Mouse (Mus musculus) layer of hippocampus, adult 9-11 months (tissue): ENCODE measurements around the gene Setd2.
A peak's percentile ranks its signal among the peaks of the same experiment; 100 is the strongest.

ENCODE experiments used
- DNase-seq: peaks from one replicate; pipeline ENCODE4 v3.0.0; 2022

The Setd2 gene

DNA sequence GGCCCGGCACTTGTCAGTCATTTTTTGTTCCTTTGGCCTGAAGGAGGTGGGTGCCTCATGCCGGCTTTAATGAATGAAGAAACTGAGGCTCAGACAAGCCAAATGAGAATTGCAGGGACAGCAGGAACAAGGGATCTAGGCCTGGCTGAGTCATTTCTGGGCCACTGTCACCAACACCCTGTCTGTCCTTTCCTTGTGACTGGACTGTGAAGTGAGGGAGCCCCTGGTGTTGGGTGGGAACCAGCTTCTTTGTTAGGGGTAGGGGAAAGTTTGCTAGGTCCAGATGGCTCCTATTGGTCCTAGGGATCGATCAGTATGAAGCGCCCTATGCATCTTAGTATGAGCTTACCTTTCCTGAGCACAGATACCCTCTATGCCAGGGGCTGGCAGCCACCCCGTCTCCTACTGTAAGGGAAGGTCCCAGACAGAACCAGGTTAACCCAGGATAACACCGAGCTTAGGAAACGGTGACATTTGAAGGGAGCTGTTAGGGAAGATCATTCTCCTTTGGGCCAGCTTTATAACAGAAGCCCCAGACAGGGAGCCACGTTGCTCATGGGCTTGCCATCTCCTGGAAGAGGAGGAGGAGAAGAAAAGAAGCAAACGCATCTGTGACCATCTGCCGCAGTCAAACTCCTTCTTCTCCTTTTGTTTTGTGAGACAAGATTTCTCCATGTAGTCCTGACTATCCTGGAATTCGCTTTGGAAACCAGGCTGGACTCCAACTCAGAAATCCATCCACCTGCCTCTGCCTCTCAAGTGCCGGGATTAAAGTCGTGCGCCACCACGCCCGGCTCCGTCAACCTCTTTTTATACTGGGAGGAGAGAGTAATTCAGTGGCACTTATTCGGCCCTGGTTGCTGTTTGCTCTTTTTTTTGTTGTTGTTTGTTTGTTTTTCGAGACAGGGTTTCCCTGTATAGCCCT, 122.6 kb downstream of the Setd2 start:
- no peak for DNase-seq

GRCm38 (mm10) chr9:110655651-110656007, 123.2 kb downstream of the Setd2 start:
- no peak for DNase-seq

- peak; percentile 98 for DNase-seq
Observed at GRCm38 (mm10) chr9:110656249-110657221, 124.1 kb downstream of the Setd2 start, which contains the start of gene Ccdc12. Ccdc12 (plus strand) TSS chr9:110656503.

GRCm38 (mm10) chr9:110657474-110658078, 125.2 kb downstream of the Setd2 start:
- DNase-seq = peak; percentile 67

DNA sequence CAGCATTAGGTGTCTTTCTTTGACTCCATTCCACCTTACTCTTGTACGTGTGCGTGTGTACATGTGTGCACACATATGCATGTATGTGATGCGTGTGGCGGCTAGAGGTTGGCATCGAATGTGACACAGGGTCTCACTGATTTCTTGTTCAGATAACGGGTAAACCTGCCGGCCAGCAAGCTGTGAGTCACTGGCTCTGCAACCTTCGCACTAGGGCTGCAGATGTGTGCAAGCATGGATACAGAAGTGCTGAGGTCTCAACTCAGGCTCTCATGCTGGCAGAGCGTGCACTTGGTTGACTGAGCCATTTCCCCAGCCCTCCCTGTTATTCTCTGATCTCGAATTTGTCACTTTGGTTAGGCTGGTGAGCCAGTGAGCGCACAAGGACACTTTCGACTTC, 127.1 kb downstream of the Setd2 start:
- no peak for DNase-seq

DNA sequence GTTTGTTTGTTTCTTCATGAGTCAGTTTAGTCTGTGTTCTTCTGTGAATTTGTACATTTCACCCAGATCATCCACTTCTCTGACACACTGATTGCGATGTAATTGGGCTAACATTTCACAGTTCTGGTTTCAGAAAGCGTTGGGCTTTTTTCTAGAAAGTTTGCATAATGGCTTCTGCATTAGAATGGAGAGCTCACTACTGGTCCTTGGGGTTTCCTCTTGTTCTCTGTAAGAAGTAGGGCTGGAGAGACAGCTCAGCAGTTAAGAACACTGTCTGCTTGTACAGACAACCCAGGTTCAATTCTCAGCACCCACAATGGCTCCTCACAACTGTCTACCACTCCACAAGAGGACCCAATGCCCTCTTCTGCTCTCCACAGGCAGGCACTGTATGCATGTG, 127.8 kb downstream of the Setd2 start:
- DNase-seq = no peak

GRCm38 (mm10) chr9:110660856-110661612, 128.6 kb downstream of the Setd2 start:
- DNase-seq = no peak

- DNase-seq = no peak
Observed at GRCm38 (mm10) chr9:110662844-110663243, 130.4 kb downstream of the Setd2 start.

DNA sequence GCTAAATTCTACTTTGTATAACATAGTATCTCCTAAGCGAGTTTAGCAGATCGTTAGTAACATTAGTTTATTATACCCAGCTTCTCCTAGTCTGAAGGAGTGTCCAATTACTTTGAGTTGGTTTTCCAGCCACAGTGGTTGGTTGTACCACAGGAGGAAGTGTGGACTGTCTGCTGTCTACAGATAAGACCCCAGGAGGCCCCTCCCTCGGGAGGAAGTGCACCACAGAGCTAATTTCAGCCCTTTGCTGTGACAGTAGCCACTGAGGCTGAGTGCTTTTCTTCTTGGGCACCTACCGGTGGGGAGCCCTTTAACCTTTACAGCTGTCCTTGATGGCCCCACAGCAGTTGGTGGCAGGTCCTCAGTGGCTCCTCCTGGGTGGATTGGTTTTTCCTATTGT, 133.5 kb downstream of the Setd2 start:
- no peak for DNase-seq

DNA sequence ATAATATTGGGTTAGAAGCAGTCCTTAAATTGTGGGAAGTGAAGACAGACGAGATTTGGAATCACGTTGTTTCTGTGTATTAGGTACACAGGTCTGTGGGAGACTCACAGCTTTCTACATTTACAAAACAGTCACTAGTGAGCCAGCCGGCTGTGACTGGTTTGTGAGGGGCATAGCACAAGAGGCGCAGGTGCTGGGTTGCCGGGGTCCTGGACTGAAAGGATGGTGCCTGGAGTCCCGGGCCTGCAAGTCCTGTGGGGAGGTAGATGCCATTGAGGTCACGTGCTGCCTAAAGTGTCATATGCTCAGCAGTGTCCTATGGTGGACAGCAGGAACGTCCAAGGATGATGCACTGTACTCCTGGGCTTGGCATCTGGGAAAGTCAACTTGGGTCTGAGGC, 134.0 kb downstream of the Setd2 start:
- no peak for DNase-seq

DNA sequence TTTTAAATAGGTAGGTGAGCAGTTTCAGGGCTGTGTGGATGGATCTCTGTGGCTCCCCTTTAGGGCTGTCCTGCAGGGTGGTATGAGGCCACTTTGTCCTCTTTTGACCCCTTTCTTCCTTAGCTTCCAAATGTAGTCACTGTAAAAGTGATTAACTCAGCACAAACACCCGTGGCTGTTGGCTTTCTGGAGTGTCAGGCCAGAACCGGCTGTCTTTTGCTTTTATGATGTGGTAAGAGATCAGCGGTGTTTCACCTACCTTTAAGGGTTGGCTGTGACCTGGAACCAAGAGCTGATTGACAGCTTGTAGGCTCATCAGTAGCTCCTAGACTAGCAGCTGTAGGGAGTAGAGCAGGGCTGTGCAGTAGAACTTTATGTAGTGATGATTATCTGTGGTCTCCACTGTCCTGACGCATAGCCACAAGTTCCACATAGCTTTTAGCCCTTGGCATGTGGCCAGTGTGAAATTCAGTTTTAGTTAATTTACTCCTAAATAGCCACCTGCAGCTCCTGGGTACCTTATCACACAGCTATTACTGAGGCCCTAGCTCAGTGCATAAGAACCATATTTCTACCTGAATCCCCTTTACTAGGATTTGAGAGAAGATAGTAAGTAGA, 134.9 kb downstream of the Setd2 start:
- no peak for DNase-seq
